Mouse (Mus musculus) bone marrow macrophage, adult 2 months (primary cell): ENCODE data around the gene Rab40b.

Experiments used
- CTCF ChIP-seq: IDR thresholded peaks from 2 replicates; pipeline ENCODE4 v1.5.1; 2012; ENCODE audit warnings: low read depth, mild to moderate bottlenecking, low read length, moderate library complexity
- POLR2A ChIP-seq: IDR thresholded peaks from 2 replicates; pipeline ENCODE4 v1.6.1; 2012; ENCODE audit warnings: mild to moderate bottlenecking, low read depth, low read length, borderline replicate concordance

DNA sequence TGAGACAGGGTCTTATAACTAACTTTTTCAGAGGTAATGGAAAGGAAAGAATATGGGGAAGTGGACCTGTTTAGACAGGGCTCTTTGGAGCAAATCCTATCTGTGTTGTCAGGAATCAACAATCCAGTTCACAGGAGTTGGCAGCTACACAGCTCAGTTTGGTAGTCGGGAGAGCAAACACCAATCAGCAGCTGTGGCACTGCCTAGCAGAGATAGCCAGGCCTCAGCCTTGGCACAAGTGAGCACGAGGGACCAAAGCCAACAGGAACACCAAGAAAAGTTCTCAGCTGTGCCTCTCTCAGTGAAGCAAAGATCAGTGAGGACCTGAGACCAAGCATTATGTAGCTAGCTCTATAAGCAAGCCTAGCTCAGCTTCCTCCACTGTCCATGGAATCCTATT, 41.0 kb downstream of the Rab40b start:
- TF ChIP-seq CTCF (no peak), POLR2A (no peak)
